11 mouse cellular contexts compared by ENCODE assay signal in the genomic region with DNA sequence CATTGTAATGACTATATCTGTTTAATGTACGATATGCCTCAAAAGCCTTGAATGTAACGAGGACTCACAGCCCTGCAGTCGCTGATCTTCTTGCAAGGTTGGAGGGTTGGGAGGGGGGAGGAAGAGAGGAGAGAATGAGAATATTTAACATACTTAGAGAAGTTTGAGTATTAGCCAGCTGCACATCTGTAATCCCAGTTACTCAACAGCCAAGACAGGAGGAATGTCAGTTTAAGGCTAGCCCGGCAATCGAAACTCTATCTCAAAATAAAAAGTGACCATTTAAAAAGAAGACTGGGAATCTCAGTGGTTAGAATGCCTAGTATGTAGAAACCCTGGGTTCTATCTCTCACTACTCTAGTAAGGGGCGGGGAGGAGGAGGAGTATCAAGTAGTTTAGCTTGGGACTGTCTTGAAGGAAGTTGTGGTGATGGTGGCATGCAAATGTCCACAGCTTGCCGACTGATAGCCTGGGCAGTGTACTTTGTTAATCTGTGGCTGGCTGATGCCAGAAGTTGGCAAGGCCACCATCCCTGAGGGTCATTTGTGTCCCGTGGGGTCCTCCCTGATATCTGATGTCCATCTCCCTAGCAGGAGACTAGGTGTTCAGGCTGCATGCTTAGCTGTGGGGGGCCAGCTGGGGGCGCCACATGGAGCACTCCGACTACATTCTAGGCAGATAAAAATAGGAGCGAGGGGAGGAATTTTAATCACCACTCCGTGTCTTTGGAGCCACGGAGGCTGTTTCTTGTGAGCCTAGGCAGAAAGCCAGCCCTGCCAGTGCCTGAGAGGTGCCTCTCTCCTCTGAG. TPM values are rescaled to one million over a fixed set of nuclear protein-coding genes. Genes with fewer than 3 reads are reported as not detected.
A peak's percentile ranks its signal among the peaks of the same experiment; 100 is the strongest.
DNase-seq lines count a peak whose midpoint lies in the region; ATAC-seq and TF ChIP-seq lines count a peak whose summit lies in the region.
"Had no signal": no experiment of that assay in that cellular context is flagged by ENCODE, and none has a peak within 500 bp of the region (broad histone marks: within the 10 kb centered on the region; RNA-seq: fewer than 3 reads in every experiment).

No protein-coding gene starts in this region.

- no peak overlapping the region for H3K4me3 ChIP-seq in heart, adult 2 months
- H3K4me3 ChIP-seq in spleen, adult 2 months (ENCODE audit: extremely low read depth, insufficient read depth, insufficient read length): no peak overlapping the region
- H3K4me3 ChIP-seq in heart, embryonic 15.5 days: no peak overlapping the region
- H3K4me3 ChIP-seq: erythroblast, embryonic 14.5 days; neural tube, embryonic 12.5 days had no signal

- TF ChIP-seq EP300 in heart, adult 2 months (IDR thresholded peaks at IDR 0.05; ENCODE audit: insufficient read depth, low read depth, low read length): no peak

- TF ChIP-seq CTCF in heart, adult 2 months (IDR thresholded peaks at IDR 0.05): peak; percentile 62
- TF ChIP-seq CTCF in spleen, adult 2 months (IDR thresholded peaks at IDR 0.05; ENCODE audit: extremely low read depth, insufficient read depth, insufficient read length, insufficient replicate concordance): no peak

- 0 out of 2 replicates have a peak, but pooled peaks have one; percentile 7 for ATAC-seq in heart, embryonic 15.5 days (replicated peaks; ENCODE audit: insufficient number of reproducible peaks, insufficient read depth, low FRiP score, low read depth)

- intact Hi-C loops in heart, adult 2 months (cut with DNase I): no loop called here
- intact Hi-C loops in left cerebral cortex, postnatal 4 days (cut with DNase I): no loop called here

- no peaks in the 10 kb centered on the region; the same call in 1 of the 2 replicates for H3K27me3 ChIP-seq in heart, adult 2 months (ENCODE audit: control insufficient read depth, insufficient read depth, low read length)
- H3K27me3 ChIP-seq in spleen, adult 2 months (ENCODE audit: control insufficient read depth, insufficient read depth, low read length): 0 out of 2 replicates have a peak, but pooled peaks cover 2% of the 10 kb centered on the region
- no peaks in the 10 kb centered on the region for H3K27me3 ChIP-seq in heart, embryonic 15.5 days
- H3K27me3 ChIP-seq: neural tube, embryonic 12.5 days had no signal

- DNase-seq in heart, adult 2 months: peak; percentile 40 to 49
- no peak for DNase-seq in heart, adult 9 months (ENCODE audit: low spot score in 2 of 2)
- DNase-seq in spleen, adult 2 months (ENCODE audit: low read depth in 1 of 2, low spot score in 2 of 2): peak; percentile 14 to 61
- DNase-seq in spleen, adult 12 weeks (ENCODE audit: low spot score): no peak
- peak; percentile 59 for DNase-seq in left cerebral cortex, postnatal 4 days
- peak; percentile 75 for DNase-seq in right cerebral cortex, postnatal 14 days
- no peak for DNase-seq in urinary bladder, postnatal 36 days (ENCODE audit: low spot score in 2 of 2)

- no peak overlapping the region for H3K4me2 ChIP-seq in heart, embryonic 15.5 days
- H3K4me2 ChIP-seq: neural tube, embryonic 12.5 days had no signal

- no peak overlapping the region for H3K27ac ChIP-seq in heart, adult 2 months
- no peak overlapping the region for H3K27ac ChIP-seq in spleen, adult 2 months (ENCODE audit: insufficient read depth, low read length)
- peak overlapping the region; percentile 94 for H3K27ac ChIP-seq in heart, embryonic 15.5 days
- H3K27ac ChIP-seq: neural tube, embryonic 12.5 days had no signal

- WGBS in heart, adult 2 months: 44% methylated on average over 13 of the region's 13 CpGs
- 45% methylated on average over 13 of the region's 13 CpGs for WGBS in spleen, adult 2 months
- 40% methylated on average over 13 of the region's 13 CpGs for WGBS in heart, embryonic 15.5 days

- TF ChIP-seq POLR2A in heart, adult 2 months (IDR thresholded peaks at IDR 0.05; ENCODE audit: insufficient read depth, low read depth, low read length): no peak
- no peak for TF ChIP-seq POLR2A in spleen, adult 2 months (IDR thresholded peaks at IDR 0.05; ENCODE audit: low read depth, low read length)

- no peak overlapping the region for H3K9ac ChIP-seq in heart, adult 2 months (ENCODE audit: low read depth, low read length)
- 0 out of 2 replicates have a peak overlapping the region, but pooled peaks have one; percentile 20 for H3K9ac ChIP-seq in heart, embryonic 15.5 days
- H3K9ac ChIP-seq: neural tube, embryonic 12.5 days had no signal

- no peaks in the 10 kb centered on the region for H3K9me3 ChIP-seq in heart, embryonic 15.5 days (replicated peaks)
- H3K9me3 ChIP-seq: G1E; neural tube, embryonic 12.5 days had no signal

- no peaks in the 10 kb centered on the region for H3K36me3 ChIP-seq in heart, adult 2 months (ENCODE audit: control insufficient read depth, insufficient read depth, low read length)
- no peaks in the 10 kb centered on the region for H3K36me3 ChIP-seq in spleen, adult 2 months (ENCODE audit: control insufficient read depth, insufficient read depth, low read length)
- no peaks in the 10 kb centered on the region for H3K36me3 ChIP-seq in heart, embryonic 15.5 days
- H3K36me3 ChIP-seq: G1E; neural tube, embryonic 12.5 days had no signal

- H3K79me2 ChIP-seq in heart, adult 2 months (replicated peaks; ENCODE audit: control insufficient read depth, insufficient read depth, low read length): no peaks in the 10 kb centered on the region

- peaks cover 5% of the 10 kb centered on the region for H3K4me1 ChIP-seq in heart, adult 2 months (ENCODE audit: control insufficient read depth, insufficient read depth, low read length)
- peaks cover 42% of the 10 kb centered on the region; the same call in 1 of the 2 replicates for H3K4me1 ChIP-seq in spleen, adult 2 months (ENCODE audit: control insufficient read depth, insufficient read depth, insufficient read length)
- peaks cover 91% of the 10 kb centered on the region for H3K4me1 ChIP-seq in heart, embryonic 15.5 days (replicated peaks)

RNA-seq across cellular contexts. Expression of a gene that starts 46.4 kb away (rescaled TPM):
- total RNA-seq in heart, adult 2 months (2021): 1 to 10 TPM; 2.3 to 2.9 TPM
- 3.4 and 3.6 TPM in 2 replicates for polyA plus RNA-seq in heart, adult 2 months (2012; rRNA removed)
- polyA plus RNA-seq in spleen, adult 2 months (2012; rRNA removed): 9.3 and 13.4 TPM in 2 replicates
- 14.6 and 19.5 TPM in 2 replicates for polyA plus RNA-seq in heart, embryonic 15.5 days (2015; fragmentation: Nextera tagmentation; extraction: Ambion mirVana)
- 10 to 100 TPM; 22.5 to 25.7 TPM for total RNA-seq in left cerebral cortex, postnatal 4 days (2021)
- polyA plus RNA-seq: erythroblast, embryonic 14.5 days; G1E had no signal

Comparison
In these comparisons a context has a peak if more than half of its experiments do, and no peak if none do; other contexts are left out.
1. DNase-seq: peak in heart, adult 2 months (2 of 2), spleen, adult 2 months (2 of 2), left cerebral cortex, postnatal 4 days (single experiment) and right cerebral cortex, postnatal 14 days (single experiment); none in heart, adult 9 months (0 of 2), spleen, adult 12 weeks (single experiment) and urinary bladder, postnatal 36 days (0 of 2).